Mouse (Mus musculus) left cerebral cortex, adult 11 months (tissue): ENCODE data around the gene Rbm8a2.
"Not testable (repeated sequence)": the region's sequence is repeated elsewhere in the genome, so short reads cannot be mapped to it uniquely, and the experiment has no call there.

Source experiments
- DNase-seq: peaks from one replicate; pipeline ENCODE4 v3.0.0; 2022; ENCODE audit warnings: low spot score

Rbm8a2 gene

GRCm38 (mm10) chr1:175979014-175979413 lies at the start of gene Rbm8a2:
Gene Rbm8a2, minus strand, starts transcription at chr1:175979114.
- not testable (repeated sequence) for DNase-seq

DNA sequence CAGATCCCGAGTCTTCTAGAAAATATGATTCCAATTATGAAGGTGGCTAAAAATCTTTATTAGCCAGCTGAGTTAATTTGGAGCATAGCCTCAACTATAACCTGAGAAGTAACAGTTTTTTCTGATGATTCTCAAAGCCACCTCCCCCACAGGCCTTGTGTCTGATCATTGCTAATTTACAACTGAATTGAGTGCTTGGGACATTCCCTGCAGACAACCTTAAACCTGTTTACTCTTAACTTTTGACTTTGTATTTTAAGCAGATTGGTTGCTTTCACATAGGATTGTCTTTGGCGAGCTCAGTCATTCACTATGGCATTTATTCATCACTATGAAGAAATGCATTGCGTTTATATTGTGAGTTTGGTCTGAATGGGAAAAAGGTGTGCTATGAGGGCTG lies 49.5 kb upstream of the Rbm8a2 start:
- DNase-seq = no peak

DNA sequence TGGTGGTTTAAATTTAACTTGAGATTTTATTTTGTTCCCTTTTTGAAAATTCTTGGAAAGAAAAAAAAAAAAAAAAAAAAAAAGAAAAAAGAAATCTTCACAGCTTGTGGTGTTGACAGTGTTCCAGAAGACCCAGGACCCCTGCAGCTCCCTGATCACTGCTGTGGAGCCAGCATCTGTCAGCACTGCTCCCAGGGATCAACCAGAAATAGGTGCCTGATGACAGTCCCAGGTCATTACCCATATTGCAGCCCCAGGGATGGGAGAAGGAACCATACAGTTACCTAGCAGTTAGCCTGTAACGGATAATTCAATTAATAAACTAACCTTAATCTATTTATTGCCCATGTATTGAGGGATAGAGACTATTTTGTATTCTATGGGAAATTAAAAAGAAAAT lies 45.6 kb upstream of the Rbm8a2 start:
- DNase-seq = no peak

DNA sequence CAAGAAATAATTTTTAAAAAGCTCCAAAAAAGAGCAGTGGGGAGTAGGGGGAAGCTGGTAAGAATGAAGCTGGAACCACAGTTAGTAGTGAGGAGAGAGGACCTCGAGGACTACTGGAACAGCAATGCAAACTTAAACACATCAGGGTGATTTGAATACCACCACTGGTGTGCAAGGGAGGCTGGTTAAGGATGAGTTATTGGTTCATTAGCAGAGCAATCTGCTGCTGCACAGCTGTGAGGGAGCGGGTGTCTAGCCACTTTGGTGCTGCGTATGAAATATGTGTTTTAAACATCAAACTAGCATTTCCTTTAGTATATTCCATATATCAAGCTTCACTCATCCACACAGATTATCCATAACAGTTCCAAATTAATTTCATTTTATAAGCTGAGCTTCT lies 39.6 kb upstream of the Rbm8a2 start:
- DNase-seq = no peak

- DNase-seq = no peak
Measured at GRCm38 (mm10) chr1:176016076-176016475, 37.2 kb upstream of the Rbm8a2 start.

DNA sequence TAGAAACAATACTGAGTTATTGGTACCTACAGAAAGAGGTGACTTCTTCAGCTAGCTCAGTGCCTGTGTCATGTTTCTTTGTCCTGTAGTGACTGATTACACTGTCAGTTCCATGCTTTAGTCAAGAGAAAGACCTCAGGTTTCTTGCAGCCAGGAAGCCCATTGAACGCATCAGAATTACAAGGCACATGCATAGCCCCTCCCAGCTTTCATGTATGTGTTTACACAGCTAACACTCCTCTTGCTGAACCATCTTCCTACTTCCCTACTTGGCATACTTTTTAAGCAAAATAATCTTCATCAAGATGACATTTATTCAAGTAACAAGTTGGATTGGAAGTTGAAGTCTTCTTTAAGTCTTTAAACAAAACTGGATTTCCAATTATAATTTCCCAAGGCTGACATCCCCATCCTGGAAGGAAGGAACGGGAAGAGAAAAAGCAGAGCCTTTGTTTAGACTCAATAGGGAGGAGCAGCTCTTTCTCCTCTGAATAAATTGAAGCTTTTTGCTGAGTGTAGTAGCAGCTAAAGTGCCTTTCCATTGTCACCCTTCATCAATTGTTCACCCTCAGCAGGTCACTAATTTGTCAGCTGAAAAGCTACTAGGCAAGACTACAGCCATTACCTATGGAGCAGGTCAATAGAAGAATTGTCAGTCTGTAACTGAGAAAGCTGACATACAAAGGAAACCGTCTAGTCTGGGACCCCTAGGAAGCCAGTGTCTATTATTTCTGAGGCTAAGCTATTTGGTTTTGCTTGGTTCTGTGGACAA lies 34.8 kb upstream of the Rbm8a2 start:
- no peak for DNase-seq

DNA sequence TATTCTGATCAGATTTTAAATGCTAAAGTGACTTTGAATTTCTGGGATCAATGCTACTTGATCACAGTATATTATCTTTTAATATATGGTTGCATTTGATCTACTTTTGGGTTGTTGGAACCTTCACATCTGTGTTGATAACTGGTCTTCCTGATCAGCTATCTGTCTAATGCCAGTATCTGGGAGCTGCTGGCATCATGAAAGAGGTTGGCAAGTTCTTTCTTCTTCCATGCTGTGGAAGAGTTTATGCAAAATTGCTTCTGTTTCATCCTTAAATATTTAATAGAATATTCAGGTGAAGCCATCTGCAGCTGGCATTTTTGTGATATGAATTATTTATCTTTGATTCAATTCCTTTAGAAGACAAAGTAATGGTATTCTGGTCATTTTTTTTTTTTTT lies 32.6 kb upstream of the Rbm8a2 start:
- DNase-seq = no peak

DNA sequence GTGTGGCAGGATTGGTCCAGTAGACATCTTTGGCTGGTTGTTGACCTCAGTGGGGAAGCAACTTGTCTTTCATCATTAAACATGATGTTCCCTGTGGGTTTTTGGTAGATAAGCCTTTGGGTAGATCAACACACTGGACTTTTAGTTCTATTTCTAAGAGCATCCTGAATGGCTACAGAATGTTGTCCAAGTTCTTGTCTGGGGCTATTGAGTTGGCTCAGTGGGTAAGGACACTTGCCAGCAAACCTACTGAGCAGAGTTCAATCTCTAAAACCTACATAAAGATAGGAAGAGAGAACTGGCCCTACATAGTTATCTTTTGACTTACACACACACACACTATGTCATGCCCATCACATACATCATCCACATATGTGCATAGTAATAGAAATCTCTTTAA lies 32.2 kb upstream of the Rbm8a2 start:
- no peak for DNase-seq

DNA sequence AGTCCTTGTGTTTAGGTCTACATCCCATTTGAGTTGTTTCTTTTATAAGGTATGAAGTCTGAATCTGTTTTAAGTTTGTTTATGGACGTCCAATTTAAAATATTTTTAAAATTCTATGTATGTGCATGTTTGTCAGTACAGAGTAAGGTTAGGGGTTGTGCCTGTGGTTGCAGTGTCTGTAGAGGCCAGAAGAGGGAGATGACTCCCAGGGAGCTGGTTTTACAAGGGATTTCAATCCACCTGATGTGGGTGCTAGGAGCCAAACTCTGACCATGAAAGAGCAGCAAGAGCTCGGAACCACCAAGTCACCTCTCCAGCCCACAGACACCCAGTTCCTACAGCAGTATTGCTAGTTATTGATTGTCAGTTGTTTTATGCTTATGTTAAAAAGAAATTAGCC lies 29.5 kb upstream of the Rbm8a2 start:
- no peak for DNase-seq

GRCm38 (mm10) chr1:176000599-176000998 lies 21.7 kb upstream of the Rbm8a2 start:
- no peak for DNase-seq

DNA sequence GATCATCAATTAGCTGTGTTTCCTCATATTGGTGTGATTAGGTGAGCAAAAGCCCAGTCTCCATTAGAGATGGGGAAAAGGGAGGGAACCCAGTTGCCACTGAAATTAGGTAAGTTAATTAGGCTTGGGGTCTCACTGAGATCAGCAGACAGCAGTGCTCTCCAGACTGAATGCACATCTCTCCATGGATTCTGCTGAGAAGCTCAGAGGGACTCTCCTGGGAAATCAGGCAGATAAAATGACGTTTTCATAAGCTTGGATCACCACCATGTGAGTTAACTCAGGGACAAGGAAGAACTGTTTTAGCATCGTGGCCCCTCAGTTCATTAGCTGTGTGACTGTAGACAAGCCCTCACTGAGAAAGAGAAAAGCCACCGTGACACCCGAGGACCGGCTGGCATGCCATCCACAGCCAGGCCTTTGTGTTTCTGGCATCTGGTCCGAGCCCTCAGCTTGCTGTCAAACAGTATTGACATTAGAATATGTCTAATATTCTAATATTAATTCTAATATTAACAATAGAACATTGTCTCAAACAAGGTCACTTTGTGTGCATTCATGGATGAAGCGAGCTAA lies 18.2 kb upstream of the Rbm8a2 start:
- no peak for DNase-seq

DNA sequence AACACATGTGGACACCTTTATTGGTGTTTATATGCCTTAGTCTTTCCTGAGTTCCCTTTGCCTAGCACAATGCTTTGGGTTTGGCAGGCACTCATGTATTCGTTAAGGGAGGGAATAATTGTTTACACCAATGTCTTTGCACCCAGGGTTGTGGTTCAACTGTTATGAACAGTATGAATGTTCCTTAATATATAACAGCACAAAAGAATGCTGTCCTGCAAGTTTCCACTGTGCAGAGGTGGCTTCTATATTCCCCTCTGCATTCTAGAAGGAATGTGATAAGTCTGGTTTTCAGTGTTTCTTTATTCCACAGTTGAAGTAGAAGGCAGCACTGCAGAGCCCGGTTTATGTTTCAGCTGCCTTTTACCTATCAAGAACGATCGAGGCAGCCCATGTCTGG lies 10.0 kb upstream of the Rbm8a2 start:
- DNase-seq = no peak

GRCm38 (mm10) chr1:175988448-175988847 lies 9.5 kb upstream of the Rbm8a2 start:
- no peak for DNase-seq

DNA sequence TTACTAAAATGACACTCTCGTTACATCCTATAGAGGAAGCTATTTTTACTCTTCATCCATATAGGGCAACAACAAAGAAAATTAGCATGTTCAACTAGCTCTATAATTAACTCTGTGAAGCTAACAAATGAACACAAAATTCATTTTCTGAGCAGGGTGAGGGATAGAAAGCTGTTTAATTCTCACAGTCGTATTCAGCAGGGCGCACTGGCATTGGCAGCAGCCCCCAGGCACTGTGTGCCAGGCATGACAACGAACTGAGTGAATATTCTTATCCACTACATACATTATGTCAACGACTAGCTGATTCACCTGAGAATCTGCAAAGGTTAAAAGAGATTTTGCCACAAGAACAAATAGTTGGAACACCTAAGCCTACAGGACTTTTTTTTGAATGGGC lies 8.2 kb downstream of the Rbm8a2 start:
- DNase-seq = no peak

GRCm38 (mm10) chr1:175967004-175967745 lies 11.7 kb downstream of the Rbm8a2 start:
- DNase-seq = no peak

- no peak for DNase-seq
Measured at GRCm38 (mm10) chr1:175961786-175962185, 17.1 kb downstream of the Rbm8a2 start.

DNA sequence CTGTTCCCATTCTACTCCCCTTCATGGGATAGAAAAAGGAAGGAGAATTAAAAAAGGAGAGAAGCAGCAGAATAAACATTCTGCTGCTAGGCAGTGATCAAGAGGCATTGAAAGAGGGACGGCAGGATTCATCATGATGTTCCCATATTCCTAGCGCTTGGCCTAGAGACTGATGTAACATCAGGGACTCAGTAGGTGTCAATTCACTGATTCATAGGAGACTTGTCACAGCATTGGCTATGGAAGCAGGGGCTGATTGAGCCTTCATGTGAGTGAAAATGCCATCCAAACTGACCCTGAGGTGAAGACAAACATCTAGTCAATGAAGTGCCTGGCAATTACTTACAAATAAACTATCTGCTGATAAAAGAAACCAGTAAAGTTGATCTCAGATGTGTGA lies 28.1 kb downstream of the Rbm8a2 start:
- DNase-seq = no peak

DNA sequence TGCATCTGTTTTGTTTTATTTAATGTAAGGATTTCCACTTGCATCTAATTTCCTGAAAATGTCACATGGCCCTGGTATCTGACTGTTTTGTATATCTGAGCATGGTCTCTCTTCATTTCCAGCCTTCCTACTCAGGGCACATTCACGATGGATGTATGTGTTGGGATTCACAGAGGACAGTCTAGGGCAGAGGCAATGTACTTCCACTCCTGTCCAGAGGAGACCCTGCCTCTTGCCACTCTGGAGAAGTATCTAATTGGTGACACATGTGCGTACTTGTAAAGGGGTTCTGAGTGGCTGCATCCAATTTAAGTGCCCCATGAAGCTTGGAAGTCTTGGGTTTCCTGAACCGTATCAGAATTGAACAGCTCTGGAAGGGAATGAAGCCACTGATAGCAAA lies 28.5 kb downstream of the Rbm8a2 start:
- no peak for DNase-seq

DNA sequence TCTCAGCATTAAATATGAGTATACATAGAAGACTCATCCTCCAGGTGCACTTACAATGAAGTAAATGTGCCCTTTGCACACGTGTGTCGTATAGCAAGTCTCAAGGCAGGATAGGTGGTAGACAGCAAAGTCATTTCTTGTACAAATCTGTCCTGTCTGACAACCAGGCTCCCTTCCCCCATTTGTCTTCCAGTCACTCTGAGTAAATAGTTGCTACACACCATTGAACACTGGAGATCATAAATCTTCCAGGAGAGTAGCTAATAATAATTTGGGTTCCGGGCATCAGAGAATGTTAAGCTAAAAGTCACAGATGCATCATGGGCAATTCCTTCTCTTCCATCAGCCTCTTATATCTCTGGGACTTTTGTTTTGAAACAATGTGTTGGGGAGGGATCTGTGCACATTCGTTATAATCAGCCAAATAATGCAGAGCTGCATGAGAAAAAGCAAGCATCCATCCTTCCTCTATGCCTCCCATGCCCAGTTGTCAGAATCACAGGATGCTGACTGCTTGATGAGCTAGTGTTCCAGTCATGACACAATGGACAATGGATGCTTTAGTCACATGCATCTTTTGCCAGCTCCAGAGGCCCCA lies 32.1 kb downstream of the Rbm8a2 start:
- no peak for DNase-seq

GRCm38 (mm10) chr1:175943168-175943567 lies 35.7 kb downstream of the Rbm8a2 start:
- no peak for DNase-seq

GRCm38 (mm10) chr1:175938731-175939130 lies 40.2 kb downstream of the Rbm8a2 start:
- DNase-seq = no peak

DNA sequence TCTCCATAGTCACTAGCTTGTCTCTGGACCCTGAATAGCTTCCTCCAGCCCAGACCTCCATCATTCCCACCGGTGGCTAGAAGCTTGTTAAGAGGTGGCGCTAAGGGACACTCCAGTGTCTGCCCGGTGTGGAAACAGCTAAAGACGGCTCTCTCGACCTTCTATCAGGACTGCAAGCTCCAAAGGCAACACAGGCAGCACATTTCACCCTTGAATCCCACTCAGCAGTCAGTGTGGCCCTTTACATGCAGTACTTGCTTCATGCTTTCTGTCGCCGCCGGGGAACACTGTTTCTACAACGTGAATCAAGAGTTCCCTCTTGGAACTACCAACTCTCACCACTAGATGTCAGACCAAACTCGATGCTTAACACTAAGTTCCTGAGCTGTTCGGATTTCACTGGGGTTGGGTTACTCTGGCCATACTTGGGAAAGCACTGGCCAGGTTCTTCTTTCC lies 42.6 kb downstream of the Rbm8a2 start:
- DNase-seq = peak; percentile 77

DNA sequence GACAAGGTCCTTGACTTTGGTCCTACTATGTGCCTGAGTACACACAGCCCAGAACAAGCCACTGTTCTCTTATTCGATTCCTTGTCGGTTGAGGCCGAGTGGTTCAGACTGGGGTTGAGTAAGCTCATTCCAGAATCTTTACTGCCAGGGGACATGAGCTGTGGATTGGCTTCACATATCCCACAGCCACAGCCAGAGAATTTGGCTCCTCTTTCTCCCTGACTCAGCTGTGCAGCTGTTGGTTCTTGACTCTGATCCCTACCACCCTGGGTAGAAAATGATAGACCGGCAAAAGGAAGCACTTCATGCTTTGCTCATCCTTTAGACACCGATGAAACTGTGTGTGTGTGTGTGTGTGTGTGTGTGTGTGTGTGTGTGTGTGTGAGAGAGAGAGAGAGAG lies 47.5 kb downstream of the Rbm8a2 start:
- no peak for DNase-seq
